Mouse (Mus musculus): ENCODE measurements at regions not wholly inside any gene's neighbourhood (a gene's known extent, or its start where the extent isn't known, plus 50 kb on each side); places are given as distances from the start of the nearest gene placed in this dataset.

GRCm38 (mm10) chr12:54282281-54282921 lies 78.7 kb upstream of the Egln3 start:
- TF ChIP-seq CTCF (IDR thresholded peaks at IDR 0.05; ENCODE audit: low read depth, low read length) (no peak), EP300 (IDR thresholded peaks at IDR 0.05; ENCODE audit: insufficient read depth, low read depth, low read length) (no peak), POLR2A (IDR thresholded peaks at IDR 0.05; ENCODE audit: insufficient read depth, low read length) (no peak)
